Mouse (Mus musculus) brain, adult 2 months (tissue): ENCODE measurements around the gene Klhl7.
"Not testable (repeated sequence)": the region's sequence is repeated elsewhere in the genome, so short reads cannot be mapped to it uniquely, and the experiment has no call there.

Experiments
- DNase-seq: peaks from one replicate; pipeline ENCODE4 v3.0.0; 2011; ENCODE audit warnings: low read depth, low spot score

The Klhl7 gene

GRCm38 (mm10) chr5:24095393-24095792 lies 5.0 kb upstream of the Klhl7 start:
- no peak for DNase-seq

GRCm38 (mm10) chr5:24095881-24096280 lies 4.5 kb upstream of the Klhl7 start:
- no peak for DNase-seq

- DNase-seq = peak; percentile 72
Observed at GRCm38 (mm10) chr5:24100810-24101311, 456 bp downstream of the Klhl7 start.

DNA sequence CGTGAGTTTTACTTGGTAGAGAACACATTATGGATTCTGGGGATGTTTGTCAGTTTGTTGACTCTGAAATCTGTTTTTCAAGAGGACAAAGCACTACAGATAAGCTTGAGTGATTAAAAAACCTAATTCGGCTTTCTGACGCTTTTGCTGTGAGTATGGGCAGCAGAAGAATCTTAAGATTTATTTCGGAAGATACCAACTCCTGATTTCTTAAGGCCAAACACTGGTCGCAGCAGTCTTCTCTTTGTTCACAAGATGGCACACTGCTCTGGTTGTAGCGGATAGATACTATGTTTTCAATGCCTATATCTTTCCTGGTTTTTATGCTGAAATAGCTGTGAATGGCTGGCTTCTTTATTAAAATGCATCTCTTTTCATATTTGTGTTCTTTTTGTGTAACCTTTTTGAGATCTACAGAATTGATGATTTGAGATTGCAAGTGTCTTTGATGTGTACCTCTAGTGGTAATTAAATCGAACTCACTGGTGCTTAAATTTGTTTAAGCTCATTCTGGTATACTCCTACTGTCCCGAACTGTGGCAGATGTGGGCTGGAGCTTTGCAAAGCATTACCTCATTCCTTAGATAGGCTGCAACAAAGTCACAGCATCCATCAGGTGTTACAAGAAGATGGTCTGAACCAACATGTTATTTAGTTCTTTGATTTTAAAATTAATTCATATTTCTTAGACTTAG lies 1.2 kb downstream of the Klhl7 start:
- peak; percentile 82 for DNase-seq

DNA sequence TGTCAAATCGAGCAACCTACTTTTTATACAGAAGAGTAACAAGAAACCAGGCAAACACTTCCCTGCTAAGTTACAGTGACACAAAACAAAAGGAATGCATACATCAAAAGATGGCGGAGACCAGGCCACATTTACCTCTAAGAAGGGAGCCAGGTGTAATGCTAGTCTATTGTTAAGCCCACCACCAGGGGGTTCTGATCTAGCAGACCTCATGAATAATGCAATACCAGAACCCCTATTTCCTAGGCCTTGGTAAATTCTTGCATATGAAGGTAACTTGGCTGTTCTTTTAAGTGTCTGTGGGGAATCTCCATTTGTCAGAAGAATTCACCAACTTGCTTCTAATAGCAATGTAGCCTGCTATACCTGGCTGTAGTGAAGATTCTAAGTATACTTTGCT lies 2.8 kb downstream of the Klhl7 start:
- not testable (repeated sequence) for DNase-seq

DNA sequence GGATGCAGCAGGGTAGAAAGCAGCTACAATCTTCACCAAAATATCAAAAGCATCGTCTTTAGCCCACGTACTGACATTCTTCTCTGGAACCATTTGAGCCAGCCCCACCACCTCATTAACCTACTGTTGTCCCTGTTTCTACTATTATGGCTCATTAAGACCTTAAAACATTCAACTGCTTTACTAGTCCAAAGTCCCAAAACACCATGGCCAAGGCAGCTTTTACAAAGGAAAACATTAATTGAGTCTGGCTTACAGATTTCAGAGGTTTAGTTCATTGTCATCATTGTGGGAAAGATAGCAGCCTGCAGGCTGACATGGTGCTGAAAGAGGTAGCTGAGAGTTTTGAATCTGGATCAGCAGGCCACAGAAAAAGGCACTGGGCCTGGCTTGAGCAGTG lies 3.4 kb downstream of the Klhl7 start:
- no peak for DNase-seq

- no peak for DNase-seq
Observed at GRCm38 (mm10) chr5:24107071-24107739, 6.8 kb downstream of the Klhl7 start.

DNA sequence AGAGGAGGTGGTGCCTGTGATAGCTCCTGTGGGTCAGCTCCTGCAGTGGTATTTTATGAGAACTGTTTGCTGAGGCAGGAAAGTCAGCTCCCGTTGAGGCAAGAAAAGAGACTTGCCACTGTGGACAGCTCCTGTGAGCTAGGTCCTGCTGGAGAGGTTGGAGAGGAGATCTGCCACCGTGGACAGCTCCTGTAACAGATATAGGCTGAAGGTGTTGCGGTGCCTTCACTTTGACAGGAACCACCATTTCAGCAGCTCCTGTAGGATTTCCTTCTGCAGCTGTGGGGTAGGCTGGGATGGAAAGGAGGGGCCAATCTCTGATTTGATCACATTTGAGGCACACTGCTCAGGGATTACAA lies 7.3 kb downstream of the Klhl7 start:
- DNase-seq = no peak

DNA sequence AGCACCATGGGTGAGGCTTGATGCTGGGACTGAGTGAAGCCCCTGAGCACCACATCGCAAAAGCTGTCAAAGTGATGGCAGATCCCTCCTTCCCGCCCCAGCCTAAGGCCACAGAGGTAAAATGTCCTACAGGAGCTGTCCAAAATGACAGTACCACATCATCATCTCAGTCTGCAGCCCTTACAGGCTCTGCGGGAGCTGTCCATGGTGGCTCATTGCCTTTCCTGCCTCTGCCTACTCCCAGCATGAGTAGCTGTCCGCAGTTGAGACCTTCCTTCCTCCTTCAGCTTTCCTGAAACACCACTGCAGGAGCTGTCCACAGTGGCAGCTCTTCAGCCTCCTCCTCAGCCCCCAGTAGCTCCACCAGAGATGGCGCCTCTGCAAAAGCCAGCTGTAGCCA lies 9.7 kb downstream of the Klhl7 start:
- DNase-seq = peak; percentile 17

GRCm38 (mm10) chr5:24112116-24112903 lies 11.9 kb downstream of the Klhl7 start:
- peak; percentile 59 for DNase-seq

DNA sequence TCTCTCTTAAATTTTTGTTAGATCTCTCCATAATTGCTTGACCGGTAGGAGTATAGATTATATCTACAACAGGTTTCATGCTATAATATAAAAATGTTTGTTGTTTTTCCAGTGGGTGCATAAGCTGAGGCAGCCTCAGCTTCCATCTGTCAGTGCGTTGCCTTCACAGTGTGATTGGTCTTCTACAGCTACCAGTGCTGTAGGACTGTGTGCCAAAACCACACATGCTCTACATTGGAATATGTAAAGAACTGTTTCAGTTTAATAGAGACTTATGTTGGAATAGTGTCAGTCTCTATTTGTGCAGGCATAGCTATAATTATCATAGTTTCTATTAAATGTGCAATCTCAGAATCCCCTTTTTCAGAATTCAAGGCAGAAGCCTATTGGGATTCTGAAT lies 21.8 kb downstream of the Klhl7 start:
- peak; percentile 28 for DNase-seq

GRCm38 (mm10) chr5:24124175-24124574 lies 23.8 kb downstream of the Klhl7 start:
- no peak for DNase-seq

DNA sequence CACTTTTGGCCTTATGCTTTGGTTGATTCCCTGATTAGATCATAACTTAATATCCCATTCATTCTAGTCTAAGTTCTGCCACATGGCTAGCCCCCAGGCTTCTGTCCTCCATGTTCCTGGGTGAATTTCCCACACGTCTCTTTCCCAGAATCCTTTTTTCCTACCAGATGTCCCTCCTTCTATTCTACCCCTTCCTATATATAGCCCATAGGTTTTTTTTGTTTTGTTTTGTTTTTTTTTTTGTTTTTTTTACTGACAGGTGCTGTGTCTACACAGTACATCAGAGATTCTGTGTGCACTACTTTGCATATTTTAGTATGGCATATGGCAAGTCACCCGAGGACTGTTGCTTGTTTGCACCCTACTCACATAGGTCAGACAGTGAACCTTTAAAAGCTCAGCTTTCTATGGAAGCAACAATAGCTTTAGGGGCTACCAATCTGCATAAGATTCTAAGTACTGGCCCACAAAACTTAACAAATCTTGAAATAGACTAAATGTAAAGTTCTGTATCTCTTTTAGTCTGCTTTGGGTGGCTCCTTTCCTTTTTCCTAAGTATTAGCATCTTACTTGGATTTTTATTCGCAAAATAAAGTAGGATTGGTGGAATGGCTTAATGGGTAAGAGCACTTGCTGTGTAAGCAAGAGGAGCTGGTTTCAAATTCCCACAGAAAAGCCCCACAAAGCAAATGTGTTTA lies 24.3 kb downstream of the Klhl7 start:
- DNase-seq = no peak

- peak; percentile 56 for DNase-seq
Observed at GRCm38 (mm10) chr5:24125910-24126636, 25.7 kb downstream of the Klhl7 start.

DNA sequence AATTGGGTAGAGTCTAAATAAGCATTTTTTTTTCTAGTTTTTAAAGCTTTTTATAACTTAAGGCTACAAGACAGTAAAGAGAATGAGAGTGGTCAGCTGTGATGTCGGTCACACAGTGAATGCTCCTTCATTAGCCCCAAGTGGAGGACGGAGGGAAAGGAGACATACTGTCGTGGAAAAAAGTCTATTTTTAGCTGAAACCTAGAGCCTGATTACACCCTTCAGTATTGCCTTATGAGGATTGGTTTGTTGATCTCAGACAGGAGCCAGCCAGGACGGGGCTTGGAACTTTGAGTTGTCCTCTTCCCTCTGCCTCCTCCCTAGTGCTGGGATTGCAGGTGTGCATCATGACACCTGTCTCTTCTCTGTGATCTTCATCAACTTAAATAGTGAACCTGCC lies 26.6 kb downstream of the Klhl7 start:
- no peak for DNase-seq

GRCm38 (mm10) chr5:24146964-24147363 lies 46.6 kb downstream of the Klhl7 start:
- DNase-seq = no peak

DNA sequence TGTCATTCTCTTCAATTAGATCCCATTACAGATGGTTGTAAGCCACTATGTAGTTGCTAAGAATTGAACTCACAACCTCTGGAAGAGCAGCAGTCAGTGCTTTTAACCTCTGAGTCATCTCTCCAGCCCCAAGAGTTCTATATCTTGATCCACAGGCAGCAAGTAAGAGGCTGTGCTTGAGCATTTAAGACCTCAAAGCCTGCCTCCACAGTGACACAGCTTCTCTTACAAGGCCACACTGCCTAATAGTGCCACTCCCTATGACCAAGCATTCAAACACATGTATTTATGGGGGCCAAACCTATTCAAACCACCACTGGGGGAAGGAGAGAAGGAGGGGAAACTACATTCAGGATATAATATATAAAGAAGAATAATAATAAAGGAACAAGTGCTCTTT lies 51.8 kb downstream of the Klhl7 start:
- DNase-seq = no peak

GRCm38 (mm10) chr5:24156774-24157173 lies 56.4 kb downstream of the Klhl7 start:
- no peak for DNase-seq

- DNase-seq = peak; percentile 99
Observed at GRCm38 (mm10) chr5:24164789-24165445, 64.5 kb downstream of the Klhl7 start, which contains the start of gene Nupl2. Gene Nupl2, plus strand, starts transcription at chr5:24164963.

GRCm38 (mm10) chr5:24167263-24167662 lies 66.9 kb downstream of the Klhl7 start:
- peak; percentile 55 for DNase-seq

GRCm38 (mm10) chr5:24169881-24170280 lies 69.5 kb downstream of the Klhl7 start:
- no peak for DNase-seq
